Mouse (Mus musculus) kidney, postnatal 0 days (tissue): ENCODE results near the gene Tuft1. TPM values are rescaled to one million over a fixed set of nuclear protein-coding genes. Genes with fewer than 3 reads are reported as not detected.
A peak's percentile ranks its signal among the peaks of the same experiment; 100 is the strongest.

Source experiments
- ATAC-seq: fragments of 200-750 bp; cut with Nextera tagmentation; replicated peaks from 2 replicates; pipeline ENCODE4 v1.8.0; 2017; ENCODE audit warnings: low read depth, moderate number of reproducible peaks, moderate TSS enrichment, moderate library complexity; ENCODE audit not compliant: low FRiP score
- DNase-seq: peaks from one replicate; pipeline ENCODE4 v3.0.0-alpha.2; 2016; ENCODE audit warnings: low spot score
- H3K27ac ChIP-seq: fragments of 300-500 bp; sonication (generic); 2 replicates; pipeline ENCODE4 v1.5.1; 2014; ENCODE audit warnings: mild to moderate bottlenecking
- H3K27me3 ChIP-seq: fragments of 300-500 bp; sonication (generic); 2 replicates; pipeline ENCODE4 v1.6.1; 2014; ENCODE audit warnings: low read length, mixed read lengths; ENCODE audit not compliant: insufficient read depth
- H3K36me3 ChIP-seq: fragments of 300-500 bp; sonication (generic); 2 replicates; pipeline ENCODE4 v1.6.1; 2014; ENCODE audit warnings: low read length, mixed read lengths; ENCODE audit not compliant: insufficient read depth
- H3K4me1 ChIP-seq: fragments of 300-500 bp; sonication (generic); replicated peaks from 2 replicates; pipeline ENCODE4 v1.6.1; 2014; ENCODE audit warnings: antibody characterized with exemption, low read length, mixed read lengths; ENCODE audit not compliant: insufficient read depth
- H3K4me2 ChIP-seq: fragments of 300-500 bp; sonication (generic); 2 replicates; pipeline ENCODE4 v1.6.1; 2014; ENCODE audit warnings: mild to moderate bottlenecking, low read length, moderate library complexity, mixed read lengths
- H3K4me3 ChIP-seq: fragments of 300-500 bp; sonication (generic); replicated peaks from 2 replicates; pipeline ENCODE4 v1.5.1; 2014; ENCODE audit warnings: low read depth, low read length
- H3K9ac ChIP-seq: fragments of 300-500 bp; sonication (generic); 2 replicates; pipeline ENCODE4 v1.6.1; 2014; ENCODE audit warnings: low read depth, low read length
- H3K9me3 ChIP-seq: fragments of 300-500 bp; sonication (generic); replicated peaks from 2 replicates; pipeline ENCODE4 v1.6.1; 2016; ENCODE audit warnings: low read length, inconsistent platforms, mixed read lengths
- CTCF ChIP-seq: IDR thresholded peaks from 2 replicates; pipeline ENCODE4 v1.5.1; 2016; ENCODE audit warnings: antibody characterized with exemption, low read depth, mild to moderate bottlenecking, moderate library complexity
- WGBS: fragments of 180-500 bp; shearing (Covaris S2); extraction: QIAGEN DNeasy Blood & Tissue Kit; methylation state at CpG from one replicate; pipeline ENCODE4 v1.1.7; 2014; 5-methylcytosine and 5-hydroxymethylcytosine counted together
- polyA plus RNA-seq: library from polyadenylated mRNA; unstranded; fragments of >200 nt; fragmentation: Nextera tagmentation; extraction: Ambion mirVana; gene quantifications from 2 replicates; pipeline ENCODE4 v1.2.1, GENCODE M21; 2015

The Tuft1 gene
- polyA plus RNA-seq, 1 experiment from 2014 or later = 9.1 TPM

GRCm38 (mm10) chr3:94595871-94596287, 62.8 kb downstream of the Tuft1 start:
- WGBS = 89% methylated on average over 6 of the region's 6 CpGs

GRCm38 (mm10) chr3:94591066-94591465, 67.6 kb downstream of the Tuft1 start:
- no peaks in the 10 kb centered on the region for H3K36me3 ChIP-seq
- DNase-seq (no peak), ATAC-seq (no peak)
- WGBS = 72% methylated on average over 5 of the region's 5 CpGs
- no peaks in the 10 kb centered on the region for H3K9me3 ChIP-seq
- H3K27me3 ChIP-seq = no peaks in the 10 kb centered on the region
- no peak overlapping the region for H3K27ac ChIP-seq
- H3K4me2 ChIP-seq = no peak overlapping the region
- H3K9ac ChIP-seq = no peak overlapping the region
- H3K4me1 ChIP-seq = no peaks in the 10 kb centered on the region
- H3K4me3 ChIP-seq = no peak overlapping the region
- no peak for TF ChIP-seq CTCF

More at GRCm38 (mm10) chr3:94595871-94596287, 62.8 kb downstream of the Tuft1 start:
- no peak overlapping the region for H3K4me3 ChIP-seq
- no peak for DNase-seq
- ATAC-seq = no peak
- H3K27me3 ChIP-seq = no peaks in the 10 kb centered on the region
- no peak overlapping the region for H3K27ac ChIP-seq
- H3K9ac ChIP-seq = no peak overlapping the region
- no peak overlapping the region for H3K4me2 ChIP-seq
- TF ChIP-seq CTCF = no peak
- H3K9me3 ChIP-seq = no peaks in the 10 kb centered on the region
- no peaks in the 10 kb centered on the region for H3K4me1 ChIP-seq
- H3K36me3 ChIP-seq = no peaks in the 10 kb centered on the region

DNA sequence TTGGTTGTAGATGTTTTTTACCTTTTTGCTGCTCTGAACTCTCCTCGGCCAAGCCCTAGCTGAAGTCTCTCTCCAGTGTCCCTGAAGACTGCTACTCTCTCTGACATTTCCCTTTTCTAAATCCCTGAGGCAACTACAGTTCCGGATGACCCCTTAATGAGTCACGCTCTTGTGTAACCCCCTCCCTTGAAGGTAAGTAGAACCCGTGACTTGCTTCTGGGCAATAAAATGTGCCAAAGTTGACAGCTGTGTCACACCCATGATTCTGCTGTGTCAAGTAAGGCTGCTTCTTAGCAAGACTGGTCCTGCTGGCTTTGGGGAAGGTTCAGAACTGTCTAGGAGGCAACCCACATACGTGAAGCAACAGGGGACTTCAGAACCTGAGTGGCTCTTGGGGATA, 70.7 kb downstream of the Tuft1 start:
- 40% methylated on average over 5 of the region's 5 CpGs for WGBS

GRCm38 (mm10) chr3:94582944-94583343, 75.7 kb downstream of the Tuft1 start:
- 75% methylated on average over 7 of the region's 7 CpGs for WGBS
- ATAC-seq (no peak), DNase-seq (no peak)
- Histone ChIP-seq H3K36me3 (no peaks in the 10 kb centered on the region), H3K4me3 (peak overlapping the region; percentile 72; the same call in 1 of the 2 replicates), H3K9ac (no peak overlapping the region), H3K4me1 (peaks cover 11% of the 10 kb centered on the region), H3K4me2 (no peak overlapping the region), H3K9me3 (no peaks in the 10 kb centered on the region), H3K27me3 (no peaks in the 10 kb centered on the region), H3K27ac (no peak overlapping the region)
- no peak for TF ChIP-seq CTCF

More for the DNA sequence above, 70.7 kb downstream of the Tuft1 start:
- DNase-seq = no peak
- H3K4me2 ChIP-seq = no peak overlapping the region
- H3K36me3 ChIP-seq = no peaks in the 10 kb centered on the region
- no peaks in the 10 kb centered on the region for H3K27me3 ChIP-seq
- H3K4me1 ChIP-seq = no peaks in the 10 kb centered on the region
- no peak for TF ChIP-seq CTCF
- ATAC-seq = peak; percentile 40; the same call in 1 of the 2 replicates
- H3K4me3 ChIP-seq = no peak overlapping the region
- no peak overlapping the region for H3K27ac ChIP-seq
- H3K9me3 ChIP-seq = no peaks in the 10 kb centered on the region
- H3K9ac ChIP-seq = no peak overlapping the region

GRCm38 (mm10) chr3:94582456-94582891, 76.2 kb downstream of the Tuft1 start, which contains the start of gene Snx27:
Gene Snx27, minus strand, starts transcription at chr3:94582716.
- Histone ChIP-seq H3K4me2 (peak within 1 kb of the TSS; percentile 86), H3K9me3 (no peaks in the 10 kb centered on the region), H3K36me3 (no peaks in the 10 kb centered on the region), H3K9ac (peak within 1 kb of the TSS; percentile 87), H3K27me3 (no peaks in the 10 kb centered on the region), H3K4me3 (peak within 1 kb of the TSS; percentile 72), H3K27ac (peak within 1 kb of the TSS; percentile 74), H3K4me1 (peaks cover 11% of the 10 kb centered on the region)
- DNase-seq = peak; percentile 98
- ATAC-seq = peak; percentile 98
- WGBS = 0% methylated on average over 33 of the region's 42 CpGs
- no peak for TF ChIP-seq CTCF

- no peak for TF ChIP-seq CTCF
- DNase-seq (peak; percentile 58), ATAC-seq (peak; percentile 79)
- Histone ChIP-seq H3K36me3 (no peaks in the 10 kb centered on the region), H3K4me3 (peak overlapping the region; percentile 72), H3K27me3 (no peaks in the 10 kb centered on the region), H3K4me1 (peaks cover 11% of the 10 kb centered on the region), H3K27ac (peak overlapping the region; percentile 74), H3K4me2 (peak overlapping the region; percentile 86), H3K9me3 (no peaks in the 10 kb centered on the region), H3K9ac (peak overlapping the region; percentile 87)
- under 1% methylated on average over 40 of the region's 48 CpGs for WGBS
Measured at GRCm38 (mm10) chr3:94581793-94582455, 76.7 kb downstream of the Tuft1 start.
